Mouse (Mus musculus) lung, postnatal 0 days (tissue): ENCODE measurements at regions not wholly inside any gene's neighbourhood (a gene's known extent, or its start where the extent isn't known, plus 50 kb on each side); places are given as distances from the start of the nearest gene placed in this dataset.

Experiments used
- ATAC-seq: fragments of 200-750 bp; cut with Nextera tagmentation; 2 replicates; pipeline ENCODE4 v1.8.0; 2017; ENCODE audit warnings: moderate library complexity
- DNase-seq: peaks from one replicate; pipeline ENCODE4 v3.0.0-alpha.2; 2016; ENCODE audit warnings: low spot score
- H3K27ac ChIP-seq: fragments of 300-500 bp; sonication (generic); 2 replicates; pipeline ENCODE4 v1.5.1; 2014; ENCODE audit warnings: antibody characterized with exemption, mild to moderate bottlenecking, low read length, mixed read lengths
- H3K27me3 ChIP-seq: fragments of 300-500 bp; sonication (generic); replicated peaks from 2 replicates; pipeline ENCODE4 v1.6.1; 2014; ENCODE audit warnings: low read length, mixed read lengths; ENCODE audit not compliant: insufficient read depth
- H3K36me3 ChIP-seq: fragments of 300-500 bp; sonication (generic); 2 replicates; pipeline ENCODE4 v1.6.1; 2014; ENCODE audit warnings: low read length, mixed read lengths; ENCODE audit not compliant: insufficient read depth
- H3K4me1 ChIP-seq: fragments of 300-500 bp; sonication (generic); 2 replicates; pipeline ENCODE4 v1.6.1; 2014; ENCODE audit warnings: antibody characterized with exemption, low read depth, low read length, mixed read lengths; ENCODE audit not compliant: insufficient read depth
- H3K4me2 ChIP-seq: fragments of 300-500 bp; sonication (generic); replicated peaks from 2 replicates; pipeline ENCODE4 v1.6.1; 2014; ENCODE audit warnings: low read depth, mild to moderate bottlenecking, low read length, moderate library complexity, mixed read lengths
- H3K4me3 ChIP-seq: fragments of 300-500 bp; sonication (generic); 2 replicates; pipeline ENCODE4 v1.5.1; 2014; ENCODE audit warnings: low read depth, low read length
- H3K9ac ChIP-seq: fragments of 300-500 bp; sonication (generic); replicated peaks from 2 replicates; pipeline ENCODE4 v1.6.1; 2014; ENCODE audit warnings: low read depth, mild to moderate bottlenecking
- H3K9me3 ChIP-seq: fragments of 300-500 bp; sonication (generic); 2 replicates; pipeline ENCODE4 v1.6.1; 2016; ENCODE audit warnings: low read length, mixed read lengths
- CTCF ChIP-seq: IDR thresholded peaks from 2 replicates; pipeline ENCODE4 v1.5.1; 2016; ENCODE audit warnings: antibody characterized with exemption, mild to moderate bottlenecking
- EP300 ChIP-seq: IDR thresholded peaks from 2 replicates; pipeline ENCODE4 v1.6.1; 2016; ENCODE audit warnings: antibody characterized with exemption, mild to moderate bottlenecking, control low read depth
- WGBS: fragments of 180-500 bp; shearing (Covaris S2); extraction: QIAGEN DNeasy Blood & Tissue Kit; methylation state at CpG from one replicate; pipeline ENCODE4 v1.1.7; 2014; 5-methylcytosine and 5-hydroxymethylcytosine counted together

GRCm38 (mm10) chr12:110077211-110077884, 201.5 kb upstream of the Dio3 start:
- H3K9ac ChIP-seq = no peak overlapping the region
- no peaks in the 10 kb centered on the region for H3K36me3 ChIP-seq
- no peaks in the 10 kb centered on the region for H3K27me3 ChIP-seq
- no peak for DNase-seq
- no peak overlapping the region for H3K27ac ChIP-seq
- TF ChIP-seq EP300 = no peak
- no peak for TF ChIP-seq CTCF
- H3K9me3 ChIP-seq = no peaks in the 10 kb centered on the region
- H3K4me2 ChIP-seq = no peak overlapping the region
- ATAC-seq = no peak
- WGBS = 52% methylated on average over 6 of the region's 6 CpGs
- H3K4me1 ChIP-seq = no peaks in the 10 kb centered on the region
- H3K4me3 ChIP-seq = no peak overlapping the region

GRCm38 (mm10) chr12:110078081-110078505, 200.8 kb upstream of the Dio3 start:
- H3K27ac ChIP-seq = no peak overlapping the region
- no peak overlapping the region for H3K4me3 ChIP-seq
- no peaks in the 10 kb centered on the region for H3K36me3 ChIP-seq
- H3K9me3 ChIP-seq = no peaks in the 10 kb centered on the region
- DNase-seq (peak; percentile 53), ATAC-seq (peak; percentile 42)
- no peaks in the 10 kb centered on the region for H3K27me3 ChIP-seq
- TF ChIP-seq CTCF (no peak), EP300 (no peak)
- H3K4me2 ChIP-seq = no peak overlapping the region
- no peaks in the 10 kb centered on the region for H3K4me1 ChIP-seq
- whole genome bisulfite sequencing = 56% methylated on average over 13 of the region's 13 CpGs
- H3K9ac ChIP-seq = no peak overlapping the region

GRCm38 (mm10) chr12:110081831-110082615, 196.8 kb upstream of the Dio3 start:
- no peak for DNase-seq
- Histone ChIP-seq H3K27ac (no peak overlapping the region), H3K36me3 (no peaks in the 10 kb centered on the region), H3K4me1 (no peaks in the 10 kb centered on the region), H3K9ac (no peak overlapping the region), H3K9me3 (no peaks in the 10 kb centered on the region), H3K27me3 (no peaks in the 10 kb centered on the region), H3K4me3 (no peak overlapping the region), H3K4me2 (no peak overlapping the region)
- WGBS = 90% methylated on average over 3 of the region's 3 CpGs
- TF ChIP-seq EP300 (no peak), CTCF (no peak)
- no peak for ATAC-seq

- Histone ChIP-seq H3K4me1 (no peaks in the 10 kb centered on the region), H3K27me3 (no peaks in the 10 kb centered on the region), H3K4me2 (no peak overlapping the region), H3K27ac (no peak overlapping the region), H3K36me3 (no peaks in the 10 kb centered on the region), H3K9ac (no peak overlapping the region), H3K9me3 (no peaks in the 10 kb centered on the region), H3K4me3 (no peak overlapping the region)
- DNase-seq (no peak), ATAC-seq (peak; percentile 46; the same call in 1 of the 2 replicates)
- TF ChIP-seq EP300 (no peak), CTCF (no peak)
- WGBS = 31% methylated on average over 13 of the region's 13 CpGs
Measured at GRCm38 (mm10) chr12:110082921-110083320, 195.9 kb upstream of the Dio3 start.

- WGBS = 46% methylated on average over 5 of the region's 5 CpGs
- no peak overlapping the region for H3K4me2 ChIP-seq
- ATAC-seq (no peak), DNase-seq (no peak)
- TF ChIP-seq CTCF (no peak), EP300 (no peak)
- no peak overlapping the region for H3K9ac ChIP-seq
- no peaks in the 10 kb centered on the region for H3K4me1 ChIP-seq
- no peaks in the 10 kb centered on the region for H3K27me3 ChIP-seq
- no peak overlapping the region for H3K4me3 ChIP-seq
- H3K36me3 ChIP-seq = no peaks in the 10 kb centered on the region
- no peak overlapping the region for H3K27ac ChIP-seq
- H3K9me3 ChIP-seq = no peaks in the 10 kb centered on the region
Measured at GRCm38 (mm10) chr12:110083471-110083870, 195.4 kb upstream of the Dio3 start.

- no peak for ATAC-seq
- no peak for TF ChIP-seq EP300
- TF ChIP-seq CTCF = no peak
- 53% methylated on average over 2 of the region's 2 CpGs for WGBS
- H3K9me3 ChIP-seq = no peaks in the 10 kb centered on the region
- H3K9ac ChIP-seq = no peak overlapping the region
- H3K4me3 ChIP-seq = no peak overlapping the region
- peak; percentile 38 for DNase-seq
- H3K4me1 ChIP-seq = no peaks in the 10 kb centered on the region
- H3K27ac ChIP-seq = no peak overlapping the region
- H3K4me2 ChIP-seq = no peak overlapping the region
- no peaks in the 10 kb centered on the region for H3K27me3 ChIP-seq
- no peaks in the 10 kb centered on the region for H3K36me3 ChIP-seq
Measured at GRCm38 (mm10) chr12:110086921-110087320, 191.9 kb upstream of the Dio3 start.
